Mouse (Mus musculus): ENCODE measurements around the gene Ntrk2. TPM values are rescaled to one million over a fixed set of nuclear protein-coding genes. Genes with fewer than 3 reads are reported as not detected.

Ntrk2 gene
- 1 to 10 TPM in 2 of 4 experiments, under 1 TPM in 2; 0.65 to 1.5 (median 1.1) TPM for total RNA-seq (2022)

DNA sequence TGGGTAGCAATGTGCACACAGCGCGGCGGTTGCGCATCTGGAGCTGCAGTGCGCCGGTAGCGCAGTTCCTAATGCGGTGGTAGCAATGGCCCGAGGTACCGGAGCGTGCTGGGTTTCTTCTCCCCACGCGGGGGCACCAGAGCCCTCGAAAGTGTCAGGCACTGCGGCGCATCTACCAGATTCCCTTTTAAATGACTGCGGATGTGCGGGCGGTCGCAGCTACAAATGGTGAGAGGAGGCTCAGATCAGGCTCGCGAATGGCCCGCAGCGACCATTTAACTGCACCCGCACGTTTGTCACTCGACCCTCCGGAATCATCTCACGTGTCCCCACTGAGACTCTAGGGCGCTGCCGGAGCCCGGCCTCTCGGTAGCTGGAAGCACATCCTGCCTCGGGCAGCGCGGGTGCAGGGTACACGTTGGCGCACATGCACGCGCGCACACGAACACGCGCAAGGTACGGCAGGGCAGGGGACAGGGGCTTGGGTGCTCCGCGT, at the start of gene Ntrk2:
TSS of gene Ntrk2 (plus strand) at position 173 of the 496 bp plus-strand sequence.
- DNase-seq (ENCODE audit: low spot score): peak; percentile 65

DNA sequence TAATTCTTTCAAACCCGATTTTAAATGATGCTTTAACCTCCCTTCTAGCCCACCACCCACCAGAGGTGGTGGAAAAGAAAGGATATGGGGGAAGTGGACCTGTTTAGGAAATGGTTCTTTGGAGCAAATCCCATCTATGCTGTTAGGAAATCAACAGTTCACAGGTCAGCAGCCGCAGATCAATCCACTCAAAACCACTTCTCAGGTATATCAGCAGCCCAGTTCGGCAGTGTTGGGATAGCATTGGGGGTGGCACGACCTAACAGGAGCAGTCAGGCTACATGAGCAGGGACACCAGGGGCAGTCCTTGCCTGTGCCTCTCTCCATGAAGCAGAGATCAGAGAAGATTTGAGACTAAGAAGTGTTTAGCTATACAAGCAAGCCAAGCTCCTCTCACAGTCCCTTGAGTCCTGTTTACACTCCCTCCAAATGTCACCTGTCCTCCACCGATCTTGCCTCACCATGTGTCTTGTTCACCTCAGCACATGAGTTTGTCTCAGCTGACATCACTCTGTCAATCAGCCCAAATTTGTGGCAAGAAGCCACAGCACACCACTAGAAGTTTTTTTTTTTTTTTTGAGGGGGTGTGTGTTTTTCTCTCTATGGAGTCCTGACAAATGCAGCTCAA, 45.3 kb upstream of the Ntrk2 start:
- DNase-seq (ENCODE audit: low spot score): no peak

DNA sequence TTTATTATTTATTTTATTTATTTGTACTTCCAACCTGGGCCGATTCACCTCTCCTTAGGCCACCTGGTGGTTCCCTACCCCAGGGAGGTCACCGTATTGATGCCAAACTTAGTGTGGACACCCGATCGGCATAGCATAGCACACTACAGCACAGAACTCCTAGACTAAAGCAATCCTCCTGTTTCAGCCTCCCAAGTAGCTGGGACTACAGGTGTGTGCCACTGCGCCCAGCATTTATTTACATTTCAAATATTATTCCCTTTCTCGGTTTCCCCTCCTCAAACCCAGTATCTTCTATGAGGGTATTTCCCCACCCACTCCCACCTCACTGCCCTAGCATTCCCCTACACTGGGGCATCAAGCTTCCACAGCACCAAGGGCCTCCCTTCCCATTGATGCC, 38.1 kb upstream of the Ntrk2 start:
- no peak for DNase-seq (ENCODE audit: low spot score)

DNA sequence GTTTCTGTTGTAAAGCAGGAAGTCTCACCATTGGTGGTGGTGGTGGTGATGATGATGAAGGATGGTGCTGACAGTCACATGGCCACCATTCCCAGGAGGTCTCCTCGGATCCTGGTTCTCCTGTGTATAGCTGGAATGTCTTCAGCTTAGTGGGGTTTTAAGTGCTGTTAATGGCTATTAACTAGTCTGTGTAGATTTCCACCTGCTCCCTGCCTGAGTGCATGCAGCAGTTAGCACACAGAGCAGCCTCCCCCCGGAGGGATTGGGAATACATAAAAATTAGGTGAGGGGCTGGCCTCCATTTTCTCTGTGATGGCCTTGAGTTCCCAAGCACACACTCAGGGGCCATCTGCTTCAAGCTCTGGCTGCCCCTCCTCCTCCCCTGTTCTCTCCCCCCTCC, 36.9 kb upstream of the Ntrk2 start:
- DNase-seq (ENCODE audit: low spot score): no peak

DNA sequence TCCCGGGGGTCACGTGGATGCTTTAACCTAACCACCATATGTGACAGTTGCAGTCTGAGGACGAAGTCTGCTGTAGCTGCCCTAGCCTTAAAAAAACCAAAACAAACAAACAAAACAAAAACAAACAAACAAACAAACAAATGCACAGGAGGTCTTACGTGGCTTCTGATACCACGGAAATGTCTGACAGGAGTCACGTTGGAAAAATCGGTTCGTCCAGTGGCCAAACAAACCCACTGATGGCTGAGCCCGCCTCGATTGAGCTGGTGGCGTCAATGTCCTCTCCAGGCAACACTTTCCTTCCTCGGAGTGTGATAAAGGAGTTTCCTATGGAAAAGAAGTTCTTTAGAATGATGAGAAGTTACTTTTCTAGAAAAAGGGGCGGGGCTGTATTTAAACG, 27.1 kb upstream of the Ntrk2 start:
- DNase-seq (ENCODE audit: low spot score): no peak

DNA sequence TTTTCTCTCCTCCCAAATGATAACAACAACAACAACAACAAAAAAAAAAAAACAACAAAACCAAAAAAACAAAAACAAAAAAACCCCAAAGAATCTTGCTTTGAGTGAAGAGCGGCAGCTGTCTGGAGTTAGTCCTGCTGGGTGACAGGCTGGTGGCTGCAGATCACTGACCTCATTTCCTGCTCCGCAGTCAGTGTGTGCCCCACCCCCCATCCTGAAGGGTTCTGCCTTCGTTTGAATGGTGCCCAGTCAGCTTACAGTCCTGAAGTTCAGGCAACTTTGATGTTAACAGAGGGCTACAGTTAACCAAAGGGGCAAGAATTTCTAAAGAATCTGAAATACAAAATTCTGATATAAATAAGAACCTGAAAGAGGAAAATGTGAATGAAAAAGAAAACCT, 19.9 kb upstream of the Ntrk2 start:
- no peak for DNase-seq (ENCODE audit: low spot score)

DNA sequence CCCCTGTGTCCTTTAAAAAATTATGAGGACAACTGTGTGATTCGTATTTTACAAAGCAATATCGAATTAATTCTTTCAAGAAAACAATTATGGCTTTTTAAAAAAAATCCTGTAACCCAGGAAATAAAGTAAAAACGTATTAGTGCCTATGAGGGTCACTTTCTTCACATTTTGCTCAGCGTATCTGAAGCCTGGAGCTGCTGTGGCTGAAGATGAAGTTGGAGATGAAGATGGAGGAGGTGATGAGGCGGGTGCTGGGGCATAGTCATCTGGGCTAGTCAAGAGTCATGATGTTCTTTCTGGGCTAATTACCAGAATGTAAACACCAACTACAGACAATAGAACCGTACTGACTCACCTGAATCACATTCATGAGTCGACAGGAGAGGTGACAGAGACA, 15.6 kb upstream of the Ntrk2 start:
- DNase-seq (ENCODE audit: low spot score): no peak

DNA sequence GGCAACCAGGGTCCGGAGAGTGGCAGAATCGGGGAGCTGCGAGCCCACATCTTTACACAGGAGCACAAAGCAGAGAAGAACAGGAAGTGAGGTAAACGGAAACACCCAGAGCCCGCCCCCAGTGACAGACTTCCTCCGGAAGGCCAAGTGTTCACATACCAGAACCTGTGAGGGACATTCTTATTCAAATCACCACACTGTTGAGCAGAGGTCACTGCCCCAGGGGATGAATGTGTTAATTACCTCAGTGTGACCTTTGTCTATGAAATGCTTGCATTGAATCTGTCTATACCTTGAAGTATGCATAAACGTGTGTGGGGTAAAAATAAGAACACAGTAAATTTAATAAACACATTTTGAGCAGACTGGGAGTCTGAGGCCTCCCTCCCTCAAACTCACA, 9.0 kb upstream of the Ntrk2 start:
- no peak for DNase-seq (ENCODE audit: low spot score)

DNA sequence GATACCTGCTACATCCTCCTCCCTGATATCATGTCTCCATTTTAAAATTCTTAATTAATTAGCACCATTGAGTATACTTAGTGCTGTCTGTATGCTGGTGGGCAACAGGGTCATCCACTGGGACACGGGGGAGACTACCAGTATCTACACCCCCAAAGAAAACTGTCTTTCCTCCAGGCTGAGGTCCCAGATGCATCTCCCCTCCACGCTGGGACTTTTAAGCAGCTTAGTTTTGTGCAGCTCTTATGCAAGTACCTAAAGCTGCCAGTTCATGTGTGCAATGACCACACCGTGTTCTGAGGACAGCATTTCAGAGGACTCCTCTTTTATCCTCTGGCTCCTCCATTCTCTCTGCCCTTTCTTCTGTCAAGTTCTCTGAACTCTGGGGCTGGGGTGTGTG, 5.1 kb upstream of the Ntrk2 start:
- DNase-seq (ENCODE audit: low spot score): no peak

DNA sequence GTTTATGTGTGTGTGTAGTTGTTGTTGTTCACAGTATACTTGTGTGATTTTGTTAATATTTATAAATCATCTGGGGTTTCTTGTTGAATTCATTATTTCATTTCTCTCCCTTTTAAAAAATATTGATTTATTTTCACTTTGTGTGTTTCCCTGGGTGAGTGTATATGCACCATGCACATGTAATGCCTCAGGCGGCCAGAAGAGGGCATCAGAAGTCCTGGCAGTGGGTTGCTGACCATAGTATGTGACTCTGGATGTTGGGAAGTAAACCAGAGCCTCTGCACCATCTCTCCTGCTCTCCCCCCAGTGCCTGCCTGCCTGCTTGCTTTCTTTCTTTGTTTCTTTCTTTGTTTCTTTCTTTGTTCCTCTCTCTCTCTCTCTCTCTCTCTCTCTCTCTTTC, 2.5 kb upstream of the Ntrk2 start:
- DNase-seq (ENCODE audit: low spot score): no peak

DNA sequence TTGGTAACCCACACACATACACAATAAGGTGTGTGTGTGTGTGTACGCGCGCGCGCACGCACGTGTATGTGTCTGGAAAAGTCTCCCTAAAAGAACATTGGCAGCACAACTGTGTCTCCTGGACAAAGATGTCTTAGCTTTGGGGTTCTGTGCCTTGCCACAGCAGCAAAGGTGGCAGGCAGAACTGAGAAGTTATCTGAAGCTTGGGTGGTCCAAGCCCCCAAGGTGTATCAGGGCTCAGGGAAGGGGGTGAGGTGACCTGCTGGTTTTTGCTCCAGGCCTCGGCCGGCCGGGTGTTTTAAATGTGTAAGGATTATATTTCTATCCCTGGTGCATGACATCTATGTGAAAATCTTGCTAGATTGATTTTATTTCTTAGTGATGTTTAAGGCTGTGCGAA, 536 bp upstream of the Ntrk2 start:
- DNase-seq (ENCODE audit: low spot score): no peak

DNA sequence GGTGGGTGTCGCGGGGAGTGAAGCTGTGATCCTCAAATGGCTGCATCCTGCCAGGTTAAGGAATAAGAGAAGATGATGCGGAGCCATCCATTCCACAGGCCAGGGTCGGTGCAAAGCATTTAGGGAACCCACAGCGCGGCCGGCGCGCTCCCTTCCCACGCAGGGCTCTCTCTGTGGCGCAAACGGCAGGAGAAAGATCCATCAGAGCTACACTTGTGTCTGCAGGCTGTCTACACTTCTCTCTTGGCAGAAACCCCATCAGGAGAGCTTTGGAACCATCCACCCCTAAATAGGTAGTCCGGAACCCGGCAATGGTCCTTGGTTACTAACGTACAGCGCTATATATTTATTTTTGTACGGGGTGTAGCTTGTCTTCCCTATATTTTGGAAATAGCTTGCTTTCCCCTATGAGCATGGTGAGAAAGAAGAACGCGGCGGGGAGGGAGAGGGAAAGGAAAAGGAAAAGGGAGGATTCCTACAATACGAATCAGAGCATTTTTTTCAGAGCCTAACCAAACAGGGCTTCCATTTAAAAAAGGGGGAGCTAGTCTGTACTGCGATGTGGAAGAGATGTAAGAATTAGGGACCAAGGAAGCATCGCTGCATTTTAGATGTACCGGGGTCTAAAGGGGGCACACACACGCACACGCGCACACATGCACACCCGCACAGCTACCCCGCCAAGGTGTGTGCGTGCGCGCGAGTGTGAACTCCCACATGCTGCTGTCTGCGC, 693 bp downstream of the Ntrk2 start:
- DNase-seq (ENCODE audit: low spot score): no peak

DNA sequence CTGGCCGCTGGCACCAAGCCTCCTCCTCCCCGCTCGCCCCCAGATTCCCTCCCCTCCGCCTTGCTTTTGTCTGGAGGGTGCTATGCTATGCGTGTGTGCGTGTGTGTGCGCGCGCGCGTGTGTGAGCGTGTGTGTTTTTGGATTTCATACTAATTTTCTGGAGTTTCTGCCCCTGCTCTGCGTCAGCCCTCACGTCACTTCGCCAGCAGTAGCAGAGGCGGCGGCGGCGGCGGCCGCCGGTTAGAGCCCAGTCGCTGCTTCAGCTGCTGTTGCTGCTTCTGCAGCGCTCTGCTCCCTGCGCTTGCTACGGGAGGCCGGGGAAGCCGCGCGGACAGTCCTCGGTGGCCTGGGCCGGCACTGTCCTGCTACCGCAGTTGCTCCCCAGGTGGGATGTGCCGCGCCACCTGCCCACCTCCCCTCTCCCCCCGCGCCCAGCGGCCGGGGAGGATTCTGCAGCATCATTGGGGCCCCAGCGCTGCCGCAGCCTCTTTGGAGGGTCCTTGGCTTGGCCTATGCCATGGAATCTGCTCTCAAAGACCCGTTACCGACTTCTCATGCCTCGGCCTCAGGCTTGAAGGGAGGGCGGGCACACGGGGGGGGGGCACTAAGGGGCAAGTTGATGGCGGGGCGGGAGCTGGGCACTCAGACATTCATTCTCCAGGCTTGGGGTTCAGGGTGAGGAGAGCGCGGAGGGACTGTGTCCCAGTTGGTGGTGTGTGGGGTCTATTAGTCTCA, 1.4 kb downstream of the Ntrk2 start:
- DNase-seq (ENCODE audit: low spot score): no peak

DNA sequence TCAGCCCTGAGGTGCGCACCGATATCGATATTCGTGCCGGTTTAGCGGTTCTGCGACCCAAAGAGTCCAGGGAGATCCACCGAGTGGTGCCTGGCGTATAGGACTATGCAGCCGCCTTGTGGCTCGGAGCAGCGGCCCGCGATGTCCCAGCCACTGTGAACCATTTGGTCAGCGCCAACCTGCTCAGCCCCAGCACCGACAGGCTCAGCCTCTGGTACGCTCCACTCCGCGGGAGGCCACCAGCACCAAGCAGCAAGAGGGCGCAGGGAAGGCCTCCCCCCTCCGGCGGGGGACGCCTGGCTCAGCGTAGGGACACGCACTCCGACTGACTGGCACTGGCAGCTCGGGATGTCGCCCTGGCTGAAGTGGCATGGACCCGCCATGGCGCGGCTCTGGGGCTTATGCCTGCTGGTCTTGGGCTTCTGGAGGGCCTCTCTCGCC, 2.0 kb downstream of the Ntrk2 start:
- no peak for DNase-seq (ENCODE audit: low spot score)

DNA sequence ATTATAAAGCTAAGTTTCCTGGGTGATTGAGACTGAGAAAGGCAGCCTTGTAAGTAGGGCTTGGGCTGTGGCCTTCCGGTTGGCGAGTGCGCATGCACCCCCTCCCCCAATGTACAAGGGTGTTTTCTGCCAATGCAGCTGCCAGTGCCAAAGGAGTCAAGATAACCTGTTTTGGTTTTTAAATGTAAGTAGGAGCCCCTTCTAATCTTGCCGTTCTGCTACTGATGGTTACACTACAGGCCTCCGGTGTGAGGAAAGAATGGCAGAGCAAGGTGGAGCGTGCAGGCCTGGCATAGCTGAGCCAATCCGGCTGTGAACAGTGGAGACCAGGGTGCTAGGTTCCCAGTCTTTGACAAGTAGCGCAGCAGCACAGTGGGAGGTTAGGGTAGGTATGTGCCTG, 3.6 kb downstream of the Ntrk2 start:
- DNase-seq (ENCODE audit: low spot score): no peak

DNA sequence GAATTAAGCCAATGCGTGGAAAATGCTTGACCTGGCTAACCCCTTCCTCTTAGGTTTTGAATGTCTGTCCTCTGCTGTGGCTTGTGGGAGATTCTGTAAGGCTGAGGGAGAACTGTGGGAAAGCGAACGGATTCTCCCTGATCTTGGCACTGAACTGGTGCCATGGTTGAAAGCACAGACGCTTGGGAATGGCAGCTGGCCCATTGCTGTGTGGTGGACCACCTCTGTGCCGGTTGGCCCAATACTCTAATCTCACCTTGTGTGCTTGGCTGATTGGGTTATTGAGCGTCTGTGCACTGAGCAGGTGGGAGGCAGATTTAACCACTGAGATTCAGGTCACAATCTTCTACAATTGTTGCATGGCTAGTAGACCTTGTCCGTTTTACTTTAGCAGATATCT, 18.4 kb downstream of the Ntrk2 start:
- DNase-seq (ENCODE audit: low spot score): no peak

DNA sequence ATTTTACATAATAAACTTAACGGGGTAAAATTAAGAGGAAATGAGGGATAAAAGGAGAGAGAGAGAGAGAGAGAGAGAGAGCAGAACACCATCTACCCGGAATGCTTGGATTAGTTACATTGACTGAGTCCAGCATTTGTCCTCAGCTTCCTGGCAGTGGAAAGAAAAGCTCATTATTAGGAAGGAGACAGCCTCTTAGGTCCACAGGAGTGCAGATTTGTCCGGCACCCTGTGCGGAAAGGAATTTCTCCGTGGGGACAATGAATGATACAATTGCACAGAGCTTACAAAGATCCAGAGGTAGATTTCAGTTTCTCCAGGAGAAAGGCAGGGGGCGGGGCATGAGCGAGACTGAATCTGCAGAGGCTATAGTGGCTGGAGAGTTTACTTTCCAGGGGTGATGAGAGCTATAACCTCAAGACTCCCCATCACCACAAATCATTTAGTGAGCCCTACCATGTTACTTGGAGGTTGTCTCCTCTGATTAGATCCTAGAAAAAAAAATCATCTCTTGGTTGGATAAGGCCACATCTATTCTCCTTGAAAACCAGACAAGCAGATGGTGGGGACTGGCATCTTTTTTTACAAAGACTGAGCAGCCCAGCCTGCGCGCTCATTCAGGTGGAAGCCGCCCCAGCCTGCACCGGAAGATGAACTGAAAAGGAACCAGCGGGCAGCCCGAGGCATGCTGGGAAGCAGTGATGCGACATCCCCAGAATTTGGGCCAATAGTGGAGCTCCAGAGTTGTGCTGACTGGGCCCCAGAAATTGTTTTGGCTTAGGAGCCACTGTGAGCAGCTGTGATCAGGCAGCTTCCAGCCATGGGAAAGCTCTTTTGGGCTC, 20.2 kb downstream of the Ntrk2 start:
- DNase-seq (ENCODE audit: low spot score): no peak

DNA sequence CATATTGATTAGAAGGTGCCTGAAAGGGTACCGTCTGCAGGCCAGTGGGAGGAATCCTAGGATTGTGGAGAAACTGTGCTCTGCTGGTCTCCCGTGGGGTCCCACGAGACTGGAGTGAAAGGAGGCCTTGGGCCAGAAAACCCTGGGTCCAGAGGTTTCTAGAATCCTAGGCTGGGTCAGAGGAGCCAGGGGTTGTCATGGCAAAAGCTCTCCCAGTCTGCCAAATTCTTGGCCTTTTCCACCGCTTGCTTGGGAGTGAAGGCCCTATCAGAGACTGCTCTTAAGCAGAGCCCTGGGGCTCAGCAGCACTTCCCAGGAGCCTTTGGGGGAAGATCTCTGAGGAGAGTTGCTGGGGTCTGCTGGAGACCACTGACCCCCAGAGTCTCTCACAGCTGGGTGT, 25.6 kb downstream of the Ntrk2 start:
- no peak for DNase-seq (ENCODE audit: low spot score)

DNA sequence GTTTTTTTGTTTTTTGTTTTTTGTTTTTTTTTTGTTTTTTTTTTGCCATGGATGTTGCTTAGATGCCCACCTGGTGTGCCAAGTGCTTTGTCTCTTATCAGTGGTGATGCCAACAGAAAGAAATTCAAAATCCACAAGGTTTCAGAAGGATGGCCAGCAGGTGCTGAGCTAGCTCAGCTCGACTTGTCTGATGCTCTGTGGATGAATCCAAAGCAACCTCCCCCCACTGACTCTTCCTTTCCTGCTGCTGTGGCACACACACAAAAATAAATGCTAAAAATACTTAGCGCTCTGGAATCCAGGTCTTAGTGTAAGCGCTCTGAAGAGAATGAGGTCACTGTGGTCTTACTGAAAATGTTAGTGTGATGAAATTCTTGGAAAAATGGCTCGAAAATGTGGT, 28.4 kb downstream of the Ntrk2 start:
- peak; percentile 34 for DNase-seq (ENCODE audit: low spot score)

DNA sequence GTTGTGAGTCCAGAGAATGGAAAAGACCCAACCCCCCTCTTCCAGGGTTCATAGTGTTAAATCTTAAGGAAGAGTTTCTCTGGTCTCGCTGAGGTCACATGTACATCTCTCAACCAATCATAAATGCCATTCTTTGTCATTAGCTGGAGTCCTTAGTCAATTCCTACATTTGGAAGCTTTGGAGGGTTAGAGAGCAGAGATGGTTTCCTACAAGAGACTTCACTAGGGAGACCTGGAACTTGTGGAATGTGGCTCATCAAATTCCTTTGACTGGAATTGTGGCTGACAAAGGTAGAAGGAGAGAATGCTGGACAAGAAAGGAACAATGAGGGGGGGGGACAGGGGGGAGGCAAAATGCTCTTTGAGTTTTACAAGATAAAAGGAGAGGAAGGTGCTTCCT, 30.5 kb downstream of the Ntrk2 start:
- no peak for DNase-seq (ENCODE audit: low spot score)

DNA sequence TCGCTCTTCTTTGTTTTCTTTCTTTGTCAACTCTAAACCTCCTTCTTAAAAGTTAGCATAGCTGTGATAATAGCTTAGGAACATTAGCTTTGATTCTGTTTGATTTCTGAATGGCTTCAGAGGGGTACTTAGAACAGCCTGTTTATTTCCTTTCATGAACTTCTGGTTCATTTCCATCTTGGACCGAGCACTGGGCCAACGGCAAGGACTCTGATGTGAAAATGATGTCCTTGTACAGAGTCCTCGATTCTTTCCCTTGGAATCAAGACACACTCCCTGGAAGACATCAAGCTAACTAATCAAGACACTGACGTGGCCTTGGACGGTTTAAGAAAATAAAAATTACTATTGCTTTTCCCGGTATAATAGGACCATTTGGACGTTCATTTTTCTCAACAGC, 31.7 kb downstream of the Ntrk2 start:
- peak; percentile 46 for DNase-seq (ENCODE audit: low spot score)
